Mouse (Mus musculus) limb, embryonic 11.5 days (tissue): Measurements from ENCODE around the gene Tuba8. TPM values are rescaled to one million over a fixed set of nuclear protein-coding genes. Genes with fewer than 3 reads are reported as not detected.

Experiments used
- ATAC-seq: fragments of 200-750 bp; cut with Nextera tagmentation; 2 replicates; pipeline ENCODE4 v1.8.0; 2017; ENCODE audit warnings: low read depth; ENCODE audit not compliant: insufficient number of reproducible peaks, low FRiP score, low TSS enrichment
- DNase-seq: peaks from one replicate; pipeline ENCODE4 v3.0.0-alpha.2; 2015; ENCODE audit warnings: low spot score
- H3K27ac ChIP-seq: fragments of 300-500 bp; sonication (generic); replicated peaks from 2 replicates; pipeline ENCODE4 v1.5.1; 2014; ENCODE audit warnings: low read depth, mild to moderate bottlenecking, low read length
- H3K27me3 ChIP-seq: fragments of 300-500 bp; sonication (generic); 2 replicates; pipeline ENCODE4 v1.6.1; 2014; ENCODE audit warnings: mild to moderate bottlenecking, low read length, mixed read lengths; ENCODE audit not compliant: control insufficient read depth, insufficient read depth
- H3K36me3 ChIP-seq: fragments of 300-500 bp; sonication (generic); 2 replicates; pipeline ENCODE4 v1.6.1; 2014; ENCODE audit warnings: mild to moderate bottlenecking, low read length, moderate library complexity, mixed read lengths; ENCODE audit not compliant: control insufficient read depth, insufficient read depth
- H3K4me1 ChIP-seq: fragments of 300-500 bp; sonication (generic); 2 replicates; pipeline ENCODE4 v1.6.1; 2014; ENCODE audit warnings: low read length, mixed read lengths; ENCODE audit not compliant: control insufficient read depth, insufficient read depth
- H3K4me2 ChIP-seq: fragments of 300-500 bp; sonication (generic); 2 replicates; pipeline ENCODE4 v1.6.1; 2014; ENCODE audit warnings: low read depth, mild to moderate bottlenecking, moderate library complexity; ENCODE audit not compliant: severe bottlenecking
- H3K4me3 ChIP-seq: fragments of 300-500 bp; sonication (generic); 2 replicates; pipeline ENCODE4 v1.5.1; 2014; ENCODE audit warnings: low read depth, low read length
- H3K9ac ChIP-seq: fragments of 300-500 bp; sonication (generic); 2 replicates; pipeline ENCODE4 v1.6.1; 2014; ENCODE audit warnings: mild to moderate bottlenecking, low read length
- H3K9me3 ChIP-seq: fragments of 300-500 bp; sonication (generic); 2 replicates; pipeline ENCODE4 v1.6.1; 2016; ENCODE audit warnings: low read length; ENCODE audit not compliant: control insufficient read depth
- WGBS: fragments of 180-500 bp; shearing (Covaris S2); extraction: QIAGEN DNeasy Blood & Tissue Kit; methylation state at CpG from one replicate; pipeline ENCODE4 v1.1.7; 2014; 5-methylcytosine and 5-hydroxymethylcytosine counted together
- polyA plus RNA-seq: library from polyadenylated mRNA; unstranded; fragments of >200 nt; fragmentation: Nextera tagmentation; extraction: Ambion mirVana; gene quantifications from 2 replicates; pipeline ENCODE4 v1.2.1, GENCODE M21; 2014

Tuba8 gene
- 0.63 and 0.94 TPM in 2 replicates for polyA plus RNA-seq

DNA sequence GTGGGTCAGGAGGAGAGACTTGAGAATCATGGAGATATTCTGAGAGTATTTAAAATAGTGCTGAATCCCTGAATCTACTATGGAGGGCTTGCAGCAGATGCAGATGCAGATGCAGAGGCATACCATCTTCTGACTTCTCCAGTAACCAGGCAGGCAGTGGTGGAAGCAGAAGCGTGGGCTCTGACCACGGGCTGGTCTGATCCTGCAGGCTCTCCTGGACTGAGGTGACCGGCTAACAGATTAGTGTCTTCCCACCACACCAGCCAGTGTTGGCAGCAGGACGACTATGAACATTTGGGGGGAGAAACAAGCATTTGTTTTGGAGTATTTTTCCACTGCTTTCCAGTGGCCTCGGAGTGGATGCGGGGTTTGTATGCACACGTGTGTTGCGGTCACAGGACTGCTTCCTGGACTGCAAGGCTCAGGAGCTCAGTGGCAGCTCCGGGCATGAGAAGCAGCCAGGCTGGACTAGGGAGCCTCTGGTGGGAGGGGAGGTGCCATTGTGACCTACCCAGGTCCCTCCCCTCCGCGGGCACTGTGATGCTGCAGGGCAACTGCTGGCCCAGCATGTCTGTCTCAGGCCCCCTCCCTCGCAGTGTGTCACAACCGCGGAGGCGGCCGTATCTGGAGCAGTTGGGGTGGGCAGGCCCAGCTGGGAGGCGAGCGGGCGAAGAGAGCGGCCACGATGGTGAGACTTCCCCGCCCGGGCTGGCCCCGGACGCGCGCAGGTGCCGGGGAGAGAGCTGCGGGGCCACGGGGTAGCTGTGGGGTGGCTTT, at the start of gene Tuba8:
TSS of gene Tuba8 (plus strand) at position 548 of the 777 bp plus-strand sequence.
- peak within 1 kb of the TSS; percentile 30 for H3K9ac ChIP-seq

DNA sequence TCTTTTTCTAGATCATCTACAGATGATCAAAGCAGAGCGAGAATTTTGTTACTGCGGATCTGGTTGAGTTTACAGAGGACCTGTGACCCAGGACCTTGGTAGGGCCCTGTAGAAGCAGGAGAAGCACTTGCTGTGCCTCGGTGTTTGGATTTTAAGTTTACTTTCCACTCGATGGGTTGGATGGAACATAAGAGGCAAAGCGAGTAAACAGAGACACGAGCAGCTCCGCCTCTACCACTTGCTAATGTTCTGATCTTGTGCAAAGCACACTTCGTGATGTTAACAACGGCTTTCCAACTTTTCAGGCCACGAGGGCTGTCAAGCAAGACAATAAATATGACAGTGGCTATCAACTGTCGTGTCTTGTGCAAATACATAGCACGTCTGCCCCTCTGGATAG, 47.9 kb upstream of the Tuba8 start:
- no peak overlapping the region for H3K4me3 ChIP-seq
- ATAC-seq, result no peak
- no peaks in the 10 kb centered on the region for H3K36me3 ChIP-seq
- H3K9ac ChIP-seq, result no peak overlapping the region
- H3K4me1 ChIP-seq, result no peaks in the 10 kb centered on the region; the same call in 1 of the 2 replicates
- H3K27ac ChIP-seq, result no peak overlapping the region
- H3K4me2 ChIP-seq, result no peak overlapping the region
- H3K27me3 ChIP-seq, result no peaks in the 10 kb centered on the region
- 85% methylated on average over 12 of the region's 12 CpGs for WGBS
- H3K9me3 ChIP-seq, result no peaks in the 10 kb centered on the region
- no peak for DNase-seq

More for the DNA sequence above, at the start of gene Tuba8:
- peak; percentile 58 for DNase-seq
- H3K4me1 ChIP-seq, result peaks cover 15% of the 10 kb centered on the region; the same call in 1 of the 2 replicates
- WGBS, result 4% methylated on average over 30 of the region's 30 CpGs
- H3K27ac ChIP-seq, result no peak within 1 kb of the TSS
- H3K4me2 ChIP-seq, result peak within 1 kb of the TSS; percentile 84
- H3K4me3 ChIP-seq, result peak within 1 kb of the TSS; percentile 32
- ATAC-seq, result 0 out of 2 replicates have a peak, but pooled peaks have one; percentile 20
- H3K9me3 ChIP-seq, result no peaks in the 10 kb centered on the region
- no peaks in the 10 kb centered on the region for H3K36me3 ChIP-seq
- peaks cover 27% of the 10 kb centered on the region for H3K27me3 ChIP-seq

DNA sequence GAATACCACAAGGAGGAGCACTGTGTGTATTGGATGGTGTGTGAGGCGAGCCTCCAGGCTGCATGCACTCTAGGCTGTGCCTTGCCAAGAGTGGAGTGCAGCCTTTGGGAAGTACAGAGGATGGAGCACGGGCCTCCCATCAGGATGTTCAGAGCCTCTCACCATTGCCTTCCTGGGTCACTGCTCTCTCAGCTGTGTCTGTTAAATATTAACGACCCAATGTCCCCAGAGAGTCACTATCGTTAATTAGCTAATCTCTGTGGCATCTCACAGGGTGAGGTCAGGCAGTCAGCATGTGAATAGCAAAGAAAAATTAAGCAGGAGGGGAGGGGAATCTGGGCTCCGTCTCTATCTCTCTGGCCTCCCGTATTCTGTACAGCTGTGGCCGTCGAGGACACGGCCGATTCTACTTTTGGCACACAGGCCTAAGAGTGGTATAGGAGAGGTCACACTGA, 44.4 kb upstream of the Tuba8 start:
- no peaks in the 10 kb centered on the region; the same call in 1 of the 2 replicates for H3K4me1 ChIP-seq
- H3K27me3 ChIP-seq, result no peaks in the 10 kb centered on the region
- ATAC-seq (no peak; the same call in 1 of the 2 replicates), DNase-seq (no peak)
- no peaks in the 10 kb centered on the region for H3K36me3 ChIP-seq
- H3K27ac ChIP-seq, result no peak overlapping the region
- H3K4me2 ChIP-seq, result no peak overlapping the region
- H3K9ac ChIP-seq, result no peak overlapping the region
- H3K4me3 ChIP-seq, result no peak overlapping the region
- H3K9me3 ChIP-seq, result no peaks in the 10 kb centered on the region
- 66% methylated on average over 10 of the region's 10 CpGs for WGBS

DNA sequence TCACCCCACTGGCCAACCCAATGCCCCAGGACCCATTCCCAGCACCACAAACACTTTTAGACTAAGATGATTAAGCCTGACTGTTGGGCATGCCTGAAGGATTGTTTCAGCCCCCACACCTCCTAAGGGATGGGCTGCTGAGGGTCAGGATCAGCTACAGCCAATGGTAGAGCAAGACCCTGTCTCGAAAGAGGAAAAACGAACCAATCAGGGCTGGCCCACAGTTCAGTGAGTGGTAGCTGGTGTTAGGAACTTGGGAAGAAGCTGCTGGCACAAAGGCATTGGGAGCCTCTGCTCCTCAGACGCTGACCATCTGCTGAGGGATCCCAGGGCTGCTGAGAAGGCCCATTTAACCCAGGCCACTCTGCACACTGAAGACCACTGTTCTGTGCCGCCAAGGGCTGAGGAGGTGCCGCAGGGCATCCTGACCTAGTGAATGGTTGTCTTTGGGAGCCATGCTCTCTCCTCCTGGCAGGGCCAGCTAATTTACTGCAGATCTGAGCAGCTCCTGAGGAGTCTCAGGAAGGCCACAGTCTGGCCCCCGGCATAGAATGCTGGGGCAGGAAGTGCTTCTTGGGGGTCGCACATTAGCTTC, 43.0 kb upstream of the Tuba8 start:
- Histone ChIP-seq H3K4me1 (no peaks in the 10 kb centered on the region; the same call in 1 of the 2 replicates), H3K9ac (no peak overlapping the region), H3K4me2 (no peak overlapping the region), H3K36me3 (no peaks in the 10 kb centered on the region), H3K4me3 (no peak overlapping the region), H3K27ac (no peak overlapping the region), H3K27me3 (no peaks in the 10 kb centered on the region), H3K9me3 (no peaks in the 10 kb centered on the region)
- DNase-seq (no peak), ATAC-seq (no peak)
- 68% methylated on average over 7 of the region's 7 CpGs for WGBS

DNA sequence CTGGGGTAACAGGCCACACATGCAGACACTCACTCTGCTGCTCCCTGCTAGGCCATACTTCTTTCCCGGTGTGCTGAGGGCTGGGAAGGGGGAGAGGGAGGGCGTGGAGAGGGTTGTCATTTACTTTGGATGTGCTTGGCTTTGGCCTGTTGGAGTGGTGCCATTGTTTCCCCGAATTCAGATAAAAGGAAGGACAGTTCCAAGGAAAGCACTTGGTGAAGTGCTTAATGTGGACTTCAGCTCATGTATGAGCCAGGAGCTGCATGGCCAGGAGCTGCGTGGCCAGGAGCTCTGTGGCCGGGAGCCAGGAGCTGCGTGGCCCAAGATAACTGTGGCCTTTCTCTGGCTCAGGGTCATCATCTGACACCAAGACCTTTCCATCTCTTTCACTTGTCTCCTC, 39.4 kb upstream of the Tuba8 start:
- ATAC-seq (no peak), DNase-seq (no peak)
- 83% methylated on average over 6 of the region's 6 CpGs for WGBS
- Histone ChIP-seq H3K9me3 (no peaks in the 10 kb centered on the region), H3K27me3 (no peaks in the 10 kb centered on the region), H3K9ac (no peak overlapping the region), H3K4me3 (no peak overlapping the region), H3K27ac (no peak overlapping the region), H3K36me3 (no peaks in the 10 kb centered on the region), H3K4me2 (no peak overlapping the region), H3K4me1 (peaks cover 5% of the 10 kb centered on the region; the same call in 1 of the 2 replicates)

DNA sequence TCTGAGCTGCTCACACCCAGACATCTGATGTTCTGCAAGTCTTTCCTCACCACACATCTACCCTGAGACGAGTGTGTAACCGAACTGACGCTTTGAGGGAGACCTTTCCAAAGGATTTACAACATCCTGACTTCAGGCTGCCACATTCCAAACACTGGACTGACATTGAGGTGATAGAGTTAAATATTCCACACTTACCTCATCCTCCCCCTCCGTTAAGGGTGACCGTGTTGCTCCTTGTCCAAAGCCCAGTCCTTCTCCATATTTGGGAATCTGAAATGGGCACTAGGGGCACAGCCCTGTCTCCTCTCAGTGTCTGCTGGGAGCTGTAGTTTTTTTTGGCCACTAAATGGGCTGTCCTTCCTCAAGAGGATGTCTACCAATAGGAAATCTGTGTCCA, 37.0 kb upstream of the Tuba8 start:
- Histone ChIP-seq H3K36me3 (no peaks in the 10 kb centered on the region), H3K27ac (no peak overlapping the region)
- ATAC-seq, result no peak

DNA sequence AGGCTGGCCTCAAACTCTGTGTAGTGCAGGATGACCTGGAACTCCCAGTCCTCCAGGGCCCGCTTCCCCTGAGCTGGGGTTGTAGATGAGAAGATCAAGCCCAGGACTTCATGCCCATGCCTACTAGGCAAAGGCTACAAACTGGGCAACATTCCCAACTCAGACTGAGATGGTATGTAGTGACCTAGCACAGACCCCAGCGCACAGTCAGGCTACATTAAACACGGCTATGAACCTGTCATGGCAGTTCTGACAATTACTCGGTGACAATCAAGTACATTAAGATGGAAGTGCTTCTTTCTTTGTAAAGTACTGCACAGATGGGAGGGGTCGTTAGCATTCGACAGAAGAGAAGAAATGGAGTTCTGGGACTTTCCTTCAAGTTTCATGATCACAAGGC, 35.7 kb upstream of the Tuba8 start:
- H3K27me3 ChIP-seq, result no peaks in the 10 kb centered on the region
- H3K4me2 ChIP-seq, result no peak overlapping the region
- H3K36me3 ChIP-seq, result no peaks in the 10 kb centered on the region
- no peak overlapping the region for H3K4me3 ChIP-seq
- no peak overlapping the region for H3K9ac ChIP-seq
- no peaks in the 10 kb centered on the region for H3K9me3 ChIP-seq
- ATAC-seq (no peak), DNase-seq (no peak)
- no peak overlapping the region for H3K27ac ChIP-seq
- peaks cover 6% of the 10 kb centered on the region; the same call in 1 of the 2 replicates for H3K4me1 ChIP-seq
- WGBS, result 94% methylated on average over 6 of the region's 6 CpGs

More for the DNA sequence above, 37.0 kb upstream of the Tuba8 start:
- no peak for DNase-seq
- Histone ChIP-seq H3K9ac (no peak overlapping the region), H3K27me3 (no peaks in the 10 kb centered on the region), H3K9me3 (no peaks in the 10 kb centered on the region), H3K4me2 (no peak overlapping the region), H3K4me1 (peaks cover 6% of the 10 kb centered on the region; the same call in 1 of the 2 replicates), H3K4me3 (no peak overlapping the region)
- 63% methylated on average over 5 of the region's 5 CpGs for WGBS

DNA sequence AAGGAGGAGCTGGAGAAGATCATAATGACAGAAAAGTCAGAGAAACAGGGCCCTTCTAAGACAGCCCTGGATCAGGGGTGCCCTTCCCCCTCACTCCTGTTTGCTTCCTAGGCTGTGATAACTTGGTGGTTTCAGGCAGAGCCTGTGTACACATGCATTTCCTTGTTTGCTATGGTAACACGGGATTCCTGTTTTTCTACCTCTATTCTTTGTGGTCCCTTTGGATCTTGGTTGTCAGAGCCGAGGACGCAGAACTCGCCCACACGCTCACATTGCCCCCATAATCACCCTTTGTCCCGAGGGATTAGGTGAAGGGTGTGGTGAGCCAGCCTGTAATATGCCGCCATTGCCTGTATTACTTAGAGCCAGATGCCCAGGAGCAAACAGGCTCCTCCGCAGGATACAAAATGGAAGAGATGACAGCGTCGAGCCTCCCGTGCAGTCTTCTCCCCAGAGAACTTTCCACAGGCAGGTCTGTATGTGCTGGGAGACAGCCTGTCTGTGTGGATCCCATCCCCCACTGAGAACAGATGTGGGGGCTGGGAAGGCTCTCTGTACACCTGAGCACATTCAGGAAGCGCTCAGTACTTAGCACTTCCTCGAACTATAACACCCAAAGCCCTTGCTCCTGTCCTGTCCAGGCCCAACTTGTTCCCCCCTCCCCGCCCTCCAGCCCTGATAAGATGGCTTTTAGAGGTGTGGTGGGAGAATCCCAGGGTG, 34.3 kb upstream of the Tuba8 start:
- DNase-seq (no peak), ATAC-seq (peak; percentile 28; the same call in 1 of the 2 replicates)

More for the DNA sequence above, 34.3 kb upstream of the Tuba8 start:
- Histone ChIP-seq H3K27me3 (no peaks in the 10 kb centered on the region), H3K9ac (no peak overlapping the region), H3K36me3 (no peaks in the 10 kb centered on the region), H3K27ac (no peak overlapping the region), H3K4me1 (peaks cover 6% of the 10 kb centered on the region; the same call in 1 of the 2 replicates), H3K4me3 (no peak overlapping the region), H3K9me3 (no peaks in the 10 kb centered on the region), H3K4me2 (no peak overlapping the region)
- WGBS, result 51% methylated on average over 14 of the region's 14 CpGs
